Mouse (Mus musculus): ENCODE results near the gene Vill.

- peak; percentile 7; the same call in 1 of the 2 replicates for TF ChIP-seq CTCF (IDR thresholded peaks at IDR 0.05; ENCODE audit: borderline replicate concordance, control insufficient read depth, extremely low read depth, insufficient read depth, low read length, poor library complexity)
- TF ChIP-seq POLR2A (IDR thresholded peaks at IDR 0.05; ENCODE audit: control insufficient read depth, extremely low read depth, insufficient read depth, low read length, poor library complexity), result no peak
Observed at GRCm38 (mm10) chr9:119101992-119102782, 49.6 kb downstream of the Vill start, which contains the start of gene Dlec1.

Measured in thymus, adult 2 months (tissue).